Mouse (Mus musculus): ENCODE data around the gene Atp6v0e2. TPM values are rescaled to one million over a fixed set of nuclear protein-coding genes. Genes with fewer than 3 reads are reported as not detected.
A peak's percentile ranks its signal among the peaks of the same experiment; 100 is the strongest.

Gene Atp6v0e2
- polyA plus RNA-seq, 1 experiment from 2014 or later = 21.1 TPM

GRCm38 (mm10) chr6:48568036-48568984 lies 30.9 kb downstream of the Atp6v0e2 start:
- Histone ChIP-seq H3K27me3 (ENCODE audit: insufficient read depth, poor library complexity, severe bottlenecking) (no peaks in the 10 kb centered on the region), H3K9me3 (no peaks in the 10 kb centered on the region; the same call in 1 of the 2 replicates), H3K27ac (peak overlapping the region; percentile 75), H3K4me1 (peaks cover 36% of the 10 kb centered on the region), H3K36me3 (peaks cover 22% of the 10 kb centered on the region), H3K4me3 (no peak overlapping the region)
- WGBS = 73% methylated on average over 21 of the region's 21 CpGs
- no peak for DNase-seq (ENCODE audit: low spot score)

- 74% methylated on average over 8 of the region's 8 CpGs for WGBS
These were observed 31.8 kb downstream of the Atp6v0e2 start for GRCm38 (mm10) chr6:48569065-48569807.

GRCm38 (mm10) chr6:48572014-48572413 lies 34.6 kb downstream of the Atp6v0e2 start:
- Histone ChIP-seq H3K36me3 (peaks cover 6% of the 10 kb centered on the region; the same call in 1 of the 2 replicates), H3K4me1 (peaks cover 45% of the 10 kb centered on the region), H3K9me3 (no peaks in the 10 kb centered on the region; the same call in 1 of the 2 replicates), H3K27ac (peak overlapping the region; percentile 62), H3K4me3 (no peak overlapping the region; the same call in 1 of the 2 replicates), H3K27me3 (ENCODE audit: insufficient read depth, poor library complexity, severe bottlenecking) (no peaks in the 10 kb centered on the region)
- 92% methylated on average over 5 of the region's 5 CpGs for WGBS
- DNase-seq (ENCODE audit: low spot score) = no peak

More at GRCm38 (mm10) chr6:48569065-48569807, 31.8 kb downstream of the Atp6v0e2 start:
- H3K4me1 ChIP-seq = peaks cover 43% of the 10 kb centered on the region
- DNase-seq (ENCODE audit: low spot score) = no peak
- H3K4me3 ChIP-seq = no peak overlapping the region
- H3K9me3 ChIP-seq = no peaks in the 10 kb centered on the region; the same call in 1 of the 2 replicates
- peaks cover 16% of the 10 kb centered on the region for H3K36me3 ChIP-seq
- H3K27me3 ChIP-seq (ENCODE audit: insufficient read depth, poor library complexity, severe bottlenecking) = no peaks in the 10 kb centered on the region
- peak overlapping the region; percentile 75; the same call in 1 of the 2 replicates for H3K27ac ChIP-seq

- no peak for DNase-seq (ENCODE audit: low spot score)
- Histone ChIP-seq H3K27ac (peak within 1 kb of the TSS; percentile 62), H3K4me3 (no peak within 1 kb of the TSS; the same call in 1 of the 2 replicates), H3K9me3 (no peaks in the 10 kb centered on the region; the same call in 1 of the 2 replicates), H3K36me3 (peaks cover 6% of the 10 kb centered on the region; the same call in 1 of the 2 replicates), H3K4me1 (peaks cover 45% of the 10 kb centered on the region), H3K27me3 (ENCODE audit: insufficient read depth, poor library complexity, severe bottlenecking) (no peaks in the 10 kb centered on the region)
- WGBS = 26% methylated on average over 6 of the region's 6 CpGs
These were observed 35.2 kb downstream of the Atp6v0e2 start, which contains the start of gene Rarres2 for GRCm38 (mm10) chr6:48572572-48573061. Gene Rarres2 (minus strand): TSS chr6:48572789.

GRCm38 (mm10) chr6:48573280-48573679 lies 35.9 kb downstream of the Atp6v0e2 start:
- DNase-seq (ENCODE audit: low spot score) = peak; percentile 87
- Histone ChIP-seq H3K27me3 (ENCODE audit: insufficient read depth, poor library complexity, severe bottlenecking) (no peaks in the 10 kb centered on the region), H3K36me3 (peaks cover 6% of the 10 kb centered on the region; the same call in 1 of the 2 replicates), H3K4me1 (peaks cover 46% of the 10 kb centered on the region), H3K4me3 (no peak overlapping the region), H3K27ac (peak overlapping the region; percentile 62), H3K9me3 (no peaks in the 10 kb centered on the region; the same call in 1 of the 2 replicates)
- WGBS = 15% methylated on average over 10 of the region's 10 CpGs

GRCm38 (mm10) chr6:48573981-48574380 lies 36.6 kb downstream of the Atp6v0e2 start:
- no peaks in the 10 kb centered on the region; the same call in 1 of the 2 replicates for H3K9me3 ChIP-seq
- H3K27me3 ChIP-seq (ENCODE audit: insufficient read depth, poor library complexity, severe bottlenecking) = no peaks in the 10 kb centered on the region
- 57% methylated on average over 3 of the region's 3 CpGs for WGBS
- no peak for DNase-seq (ENCODE audit: low spot score)
- H3K36me3 ChIP-seq = peaks cover 6% of the 10 kb centered on the region; the same call in 1 of the 2 replicates
- peaks cover 41% of the 10 kb centered on the region for H3K4me1 ChIP-seq
- H3K4me3 ChIP-seq = no peak overlapping the region
- peak overlapping the region; percentile 64 for H3K27ac ChIP-seq

GRCm38 (mm10) chr6:48578736-48579135 lies 41.3 kb downstream of the Atp6v0e2 start:
- Histone ChIP-seq H3K4me1 (peaks cover 41% of the 10 kb centered on the region), H3K27me3 (ENCODE audit: insufficient read depth, poor library complexity, severe bottlenecking) (no peaks in the 10 kb centered on the region), H3K9me3 (no peaks in the 10 kb centered on the region), H3K36me3 (no peaks in the 10 kb centered on the region), H3K27ac (peak overlapping the region; percentile 73; the same call in 1 of the 2 replicates), H3K4me3 (no peak overlapping the region)
- DNase-seq (ENCODE audit: low spot score) = no peak
- WGBS = 57% methylated on average over 5 of the region's 5 CpGs

GRCm38 (mm10) chr6:48579215-48579648 lies 41.8 kb downstream of the Atp6v0e2 start:
- Histone ChIP-seq H3K4me3 (0 out of 2 replicates have a peak overlapping the region, but pooled peaks have one; percentile 8), H3K27ac (peak overlapping the region; percentile 73; the same call in 1 of the 2 replicates)
- whole genome bisulfite sequencing = 13% methylated on average over 5 of the region's 5 CpGs

GRCm38 (mm10) chr6:48581257-48581656 lies 43.8 kb downstream of the Atp6v0e2 start:
- 13% methylated on average over 3 of the region's 3 CpGs for WGBS

More at GRCm38 (mm10) chr6:48579215-48579648, 41.8 kb downstream of the Atp6v0e2 start:
- peaks cover 36% of the 10 kb centered on the region for H3K4me1 ChIP-seq
- H3K9me3 ChIP-seq = no peaks in the 10 kb centered on the region
- H3K27me3 ChIP-seq (ENCODE audit: insufficient read depth, poor library complexity, severe bottlenecking) = no peaks in the 10 kb centered on the region
- no peak for DNase-seq (ENCODE audit: low spot score)
- H3K36me3 ChIP-seq = no peaks in the 10 kb centered on the region

GRCm38 (mm10) chr6:48582037-48582436 lies 44.6 kb downstream of the Atp6v0e2 start:
- 66% methylated on average over 3 of the region's 3 CpGs for WGBS
- DNase-seq (ENCODE audit: low spot score) = no peak
- H3K4me1 ChIP-seq = peaks cover 29% of the 10 kb centered on the region
- no peaks in the 10 kb centered on the region for H3K27me3 ChIP-seq (ENCODE audit: insufficient read depth, poor library complexity, severe bottlenecking)
- H3K9me3 ChIP-seq = no peaks in the 10 kb centered on the region
- H3K36me3 ChIP-seq = no peaks in the 10 kb centered on the region
- no peak overlapping the region for H3K4me3 ChIP-seq
- H3K27ac ChIP-seq = peak overlapping the region; percentile 56; the same call in 1 of the 2 replicates

More at GRCm38 (mm10) chr6:48581257-48581656, 43.8 kb downstream of the Atp6v0e2 start:
- no peaks in the 10 kb centered on the region for H3K36me3 ChIP-seq
- H3K4me1 ChIP-seq = peaks cover 29% of the 10 kb centered on the region
- no peaks in the 10 kb centered on the region for H3K27me3 ChIP-seq (ENCODE audit: insufficient read depth, poor library complexity, severe bottlenecking)
- H3K4me3 ChIP-seq = no peak overlapping the region
- no peaks in the 10 kb centered on the region for H3K9me3 ChIP-seq
- DNase-seq (ENCODE audit: low spot score) = no peak
- peak overlapping the region; percentile 84 for H3K27ac ChIP-seq

- no peak for DNase-seq (ENCODE audit: low spot score)
- Histone ChIP-seq H3K9me3 (no peaks in the 10 kb centered on the region), H3K4me1 (peaks cover 21% of the 10 kb centered on the region), H3K27ac (peak within 1 kb of the TSS; percentile 83), H3K36me3 (no peaks in the 10 kb centered on the region), H3K27me3 (ENCODE audit: insufficient read depth, poor library complexity, severe bottlenecking) (no peaks in the 10 kb centered on the region), H3K4me3 (peak within 1 kb of the TSS; percentile 24)
- 30% methylated on average over 6 of the region's 6 CpGs for WGBS
These were observed 51.9 kb downstream of the Atp6v0e2 start, which contains the start of gene Gm45021 for GRCm38 (mm10) chr6:48589194-48589750. Gene Gm45021 (plus strand): TSS chr6:48589610.

All from heart, embryonic 10.5 days (tissue).